Mouse (Mus musculus): Measurements from ENCODE around the gene Ptger1. TPM values are rescaled to one million over a fixed set of nuclear protein-coding genes. Genes with fewer than 3 reads are reported as not detected.

Ptger1 gene
- polyA plus RNA-seq, 1 experiment from 2014 or later, result 0.96 TPM

DNA sequence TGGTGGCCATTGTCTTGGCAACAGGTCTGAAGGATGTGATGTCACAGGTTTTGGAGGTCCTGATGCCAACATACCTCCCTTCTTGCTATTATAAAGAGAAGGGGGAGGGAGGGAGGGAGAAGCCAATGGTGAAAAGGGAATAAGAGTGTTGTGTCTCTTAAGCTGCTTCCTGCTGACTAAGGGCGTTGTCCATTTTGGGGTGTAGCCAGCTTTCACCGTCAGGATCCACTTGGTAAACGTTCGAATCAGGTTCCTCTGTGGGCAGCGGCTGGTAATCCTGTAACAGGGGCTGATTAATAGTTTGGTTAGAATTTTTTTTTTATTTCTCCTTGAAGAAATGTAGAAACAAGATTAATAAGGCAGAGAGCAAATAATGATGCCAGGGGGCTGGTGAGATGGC, 26.8 kb upstream of the Ptger1 start:
- no peak overlapping the region for H3K9ac ChIP-seq
- no peaks in the 10 kb centered on the region for H3K36me3 ChIP-seq (replicated peaks)
- peaks cover 4% of the 10 kb centered on the region; the same call in 1 of the 2 replicates for H3K27me3 ChIP-seq
- H3K4me2 ChIP-seq, result no peak overlapping the region
- H3K4me1 ChIP-seq, result no peaks in the 10 kb centered on the region
- WGBS, result 74% methylated on average over 5 of the region's 5 CpGs
- no peak overlapping the region for H3K4me3 ChIP-seq (replicated peaks)
- ATAC-seq (ENCODE audit: low FRiP score), result no peak
- peaks cover 5% of the 10 kb centered on the region for H3K9me3 ChIP-seq
- no peak overlapping the region for H3K27ac ChIP-seq

DNA sequence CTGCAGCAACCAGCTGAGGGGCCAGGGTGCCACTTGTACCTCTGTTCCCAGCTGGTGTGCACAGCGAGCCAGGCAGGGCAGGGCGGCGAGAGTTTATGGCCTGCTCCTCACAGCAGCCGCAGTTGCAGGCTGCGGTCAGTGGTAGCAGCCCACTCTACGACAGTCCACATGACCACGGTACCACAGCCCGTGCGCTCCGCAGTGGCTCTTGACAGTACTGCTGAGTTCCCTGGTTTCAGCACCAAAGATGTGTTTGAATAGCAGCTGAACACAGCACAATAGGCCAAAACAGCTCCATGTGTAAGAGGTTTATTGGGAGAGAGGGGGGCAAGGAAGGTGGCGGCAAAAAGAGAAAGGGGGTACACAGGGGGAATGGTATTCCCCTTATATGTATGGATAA, 19.0 kb upstream of the Ptger1 start:
- ATAC-seq (ENCODE audit: low FRiP score), result no peak
- 94% methylated on average over 11 of the region's 11 CpGs for WGBS
- H3K4me2 ChIP-seq, result no peak overlapping the region

DNA sequence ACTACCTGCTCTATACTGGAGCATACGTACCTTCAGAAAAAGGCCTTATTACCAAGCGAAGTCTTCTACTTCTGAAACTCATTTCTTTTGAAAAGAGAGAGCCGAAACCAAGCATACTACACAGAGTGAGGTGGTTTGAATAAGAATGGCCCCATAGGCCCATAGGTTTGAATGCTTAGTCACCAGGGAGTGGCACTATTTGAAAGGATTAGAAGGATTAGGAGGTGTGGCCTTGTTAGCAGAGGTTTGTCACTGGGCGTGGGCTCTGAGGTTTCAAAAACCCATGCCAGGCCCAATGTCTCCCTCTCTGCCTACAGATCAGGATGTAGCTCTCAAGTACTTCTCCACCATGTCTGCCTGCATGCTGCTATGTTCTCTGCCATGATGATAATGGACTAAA, 18.4 kb upstream of the Ptger1 start:
- Histone ChIP-seq H3K9me3 (0 out of 2 replicates have a peak, but pooled peaks cover 2% of the 10 kb centered on the region), H3K36me3 (replicated peaks) (no peaks in the 10 kb centered on the region), H3K4me2 (no peak overlapping the region), H3K9ac (no peak overlapping the region), H3K27me3 (no peaks in the 10 kb centered on the region), H3K4me1 (peaks cover 5% of the 10 kb centered on the region), H3K27ac (no peak overlapping the region), H3K4me3 (replicated peaks) (no peak overlapping the region)
- no peak for ATAC-seq (ENCODE audit: low FRiP score)
- 86% methylated on average over 4 of the region's 4 CpGs for WGBS

More for the DNA sequence above, 19.0 kb upstream of the Ptger1 start:
- Histone ChIP-seq H3K9me3 (0 out of 2 replicates have a peak, but pooled peaks cover 2% of the 10 kb centered on the region), H3K27ac (no peak overlapping the region), H3K36me3 (replicated peaks) (no peaks in the 10 kb centered on the region), H3K9ac (no peak overlapping the region), H3K4me1 (peaks cover 3% of the 10 kb centered on the region; the same call in 1 of the 2 replicates), H3K4me3 (replicated peaks) (no peak overlapping the region), H3K27me3 (no peaks in the 10 kb centered on the region)

DNA sequence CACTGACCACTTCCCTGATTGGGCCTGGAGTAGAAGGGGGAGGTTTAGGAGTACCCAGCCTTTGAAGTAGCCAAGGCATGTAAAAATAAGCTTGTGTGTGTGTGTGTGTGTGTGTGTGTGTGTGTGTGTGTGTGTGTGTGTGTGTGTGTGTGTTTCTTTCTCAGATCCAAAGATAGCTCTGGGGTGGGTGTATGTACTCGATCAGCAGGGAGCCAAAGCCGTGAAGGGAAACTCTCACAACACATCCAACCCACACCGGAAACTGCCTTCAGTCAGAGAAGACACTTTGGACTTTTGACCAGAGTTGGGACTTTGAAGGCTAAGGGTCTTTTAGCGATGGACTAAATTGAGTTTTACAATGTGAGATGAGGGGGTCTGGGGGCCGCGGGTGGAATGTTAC, 16.8 kb upstream of the Ptger1 start:
- Histone ChIP-seq H3K36me3 (replicated peaks) (no peaks in the 10 kb centered on the region), H3K9ac (no peak overlapping the region), H3K4me2 (no peak overlapping the region), H3K4me3 (replicated peaks) (no peak overlapping the region), H3K27ac (no peak overlapping the region), H3K9me3 (0 out of 2 replicates have a peak, but pooled peaks cover 2% of the 10 kb centered on the region), H3K27me3 (no peaks in the 10 kb centered on the region), H3K4me1 (peaks cover 18% of the 10 kb centered on the region)
- ATAC-seq (ENCODE audit: low FRiP score), result no peak
- 92% methylated on average over 6 of the region's 6 CpGs for WGBS

DNA sequence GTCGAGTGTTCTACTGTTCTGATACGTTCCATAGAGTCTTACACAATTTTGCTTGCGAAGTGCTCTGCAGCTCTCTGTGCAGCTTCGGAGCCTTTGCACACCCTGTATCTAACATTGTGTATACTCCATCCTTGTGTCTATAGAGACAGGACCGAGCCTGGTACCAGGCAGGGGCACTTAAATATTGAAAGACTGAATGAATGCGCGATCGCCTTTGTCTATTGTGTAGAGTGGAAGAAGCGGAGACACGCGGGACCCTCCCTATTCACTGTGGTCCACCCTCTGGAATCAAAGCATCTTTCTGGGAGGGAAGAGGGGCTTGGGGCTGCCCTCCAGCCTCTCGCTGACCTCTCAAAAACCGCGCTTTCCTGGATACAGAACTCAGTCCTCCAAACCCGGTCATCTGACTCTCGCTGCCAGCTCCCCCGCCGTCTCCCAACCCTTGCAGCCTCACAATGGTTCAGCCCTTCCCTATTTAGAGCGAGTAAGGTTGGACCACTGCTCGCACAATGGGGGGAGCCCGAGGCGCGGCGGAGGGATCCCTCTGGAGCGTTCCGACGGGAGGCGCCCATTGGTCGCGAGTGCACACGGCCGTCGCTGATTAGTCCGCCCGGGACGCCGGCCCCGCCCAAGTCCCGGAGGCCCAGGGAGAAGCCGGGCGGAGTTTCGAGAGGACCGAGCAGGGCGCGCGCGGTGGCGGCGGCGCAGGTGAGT, 14.3 kb upstream of the Ptger1 start, which contains the start of gene Gipc1:
TSS of gene Gipc1 (plus strand) at position 648 of the 714 bp plus-strand sequence.
- Histone ChIP-seq H3K9me3 (0 out of 2 replicates have a peak, but pooled peaks cover 2% of the 10 kb centered on the region), H3K36me3 (replicated peaks) (peaks cover 15% of the 10 kb centered on the region; the same call in 1 of the 2 replicates), H3K27me3 (no peaks in the 10 kb centered on the region), H3K4me3 (replicated peaks) (peak within 1 kb of the TSS; percentile 90), H3K27ac (peak within 1 kb of the TSS; percentile 87), H3K4me1 (peaks cover 22% of the 10 kb centered on the region), H3K9ac (peak within 1 kb of the TSS; percentile 90), H3K4me2 (peak within 1 kb of the TSS; percentile 96)
- WGBS, result 4% methylated on average over 47 of the region's 50 CpGs
- peak; percentile 98 for ATAC-seq (ENCODE audit: low FRiP score)

DNA sequence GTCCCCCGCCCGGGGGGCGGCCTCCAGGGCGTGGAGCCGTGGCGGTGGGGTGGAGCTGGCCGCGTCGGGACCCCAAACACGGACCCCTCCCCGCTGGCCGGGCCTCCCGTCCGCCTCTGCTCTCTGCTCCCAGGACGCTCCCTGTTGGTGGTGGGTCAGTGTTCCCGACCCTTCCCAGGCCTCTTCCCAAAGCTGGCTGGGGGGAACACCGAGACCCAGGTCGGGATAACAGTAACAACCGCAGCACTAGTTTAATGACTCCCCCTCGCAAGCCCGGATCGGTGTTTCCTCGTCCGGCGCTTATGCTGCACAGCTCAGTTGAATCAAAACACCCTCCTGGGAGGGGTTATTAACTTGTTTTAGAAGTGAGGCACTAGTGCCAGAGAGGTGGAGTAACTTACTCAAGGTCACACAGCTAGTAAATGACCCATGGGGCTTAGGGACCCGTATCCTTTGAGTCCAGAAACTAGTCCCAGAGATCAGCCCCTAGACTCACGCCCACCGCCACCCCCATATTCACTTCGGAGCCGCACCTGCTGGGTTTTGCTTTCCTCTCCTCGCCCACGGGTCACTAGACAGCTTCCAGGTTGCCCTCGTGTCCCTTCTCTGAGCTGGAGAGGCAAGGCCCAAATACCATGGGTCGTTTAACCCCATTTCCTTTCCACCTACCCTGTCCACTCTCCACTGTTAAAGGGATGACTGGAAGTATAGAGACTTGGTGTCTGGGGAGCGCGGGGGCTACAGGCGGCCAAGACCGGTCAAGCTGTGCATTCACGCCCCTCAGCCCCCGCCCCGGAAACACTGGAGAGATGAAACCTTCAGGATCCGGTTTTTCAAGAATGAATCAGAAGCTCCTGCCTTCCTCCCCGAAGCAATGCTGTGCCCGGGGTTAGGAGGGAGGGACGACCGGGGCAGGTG, 13.5 kb upstream of the Ptger1 start:
- 2% methylated on average over 45 of the region's 46 CpGs for WGBS
- no peak for ATAC-seq (ENCODE audit: low FRiP score)
- peaks cover 21% of the 10 kb centered on the region for H3K36me3 ChIP-seq (replicated peaks)
- H3K4me2 ChIP-seq, result peak overlapping the region; percentile 96
- H3K27ac ChIP-seq, result peak overlapping the region; percentile 69
- H3K27me3 ChIP-seq, result no peaks in the 10 kb centered on the region
- H3K4me3 ChIP-seq (replicated peaks), result peak overlapping the region; percentile 90
- H3K9ac ChIP-seq, result peak overlapping the region; percentile 90
- H3K4me1 ChIP-seq, result peaks cover 22% of the 10 kb centered on the region
- 0 out of 2 replicates have a peak, but pooled peaks cover 2% of the 10 kb centered on the region for H3K9me3 ChIP-seq

DNA sequence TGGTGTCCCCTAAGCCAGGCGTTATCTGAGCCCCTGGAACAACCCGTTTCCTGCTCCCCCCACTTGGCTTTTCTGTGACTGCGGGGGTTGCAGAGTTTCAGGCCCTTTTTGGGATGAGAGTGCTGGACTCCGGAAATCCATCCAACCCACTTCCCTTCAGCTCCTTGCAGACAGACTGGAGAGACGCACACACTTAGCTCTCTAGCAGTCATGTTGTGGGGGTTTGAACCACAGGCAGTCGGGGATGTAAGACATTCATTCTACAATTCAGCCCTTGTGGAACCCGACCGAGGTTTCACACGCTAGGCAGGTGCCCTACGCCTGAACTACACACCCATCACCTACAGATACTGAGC, 12.8 kb upstream of the Ptger1 start:
- Histone ChIP-seq H3K9me3 (no peaks in the 10 kb centered on the region), H3K4me1 (peaks cover 24% of the 10 kb centered on the region), H3K4me3 (replicated peaks) (peak overlapping the region; percentile 90), H3K36me3 (replicated peaks) (peaks cover 22% of the 10 kb centered on the region), H3K9ac (peak overlapping the region; percentile 90), H3K27me3 (no peaks in the 10 kb centered on the region), H3K4me2 (peak overlapping the region; percentile 96), H3K27ac (peak overlapping the region; percentile 63; the same call in 1 of the 2 replicates)
- no peak for ATAC-seq (ENCODE audit: low FRiP score)
- WGBS, result 41% methylated on average over 10 of the region's 10 CpGs

DNA sequence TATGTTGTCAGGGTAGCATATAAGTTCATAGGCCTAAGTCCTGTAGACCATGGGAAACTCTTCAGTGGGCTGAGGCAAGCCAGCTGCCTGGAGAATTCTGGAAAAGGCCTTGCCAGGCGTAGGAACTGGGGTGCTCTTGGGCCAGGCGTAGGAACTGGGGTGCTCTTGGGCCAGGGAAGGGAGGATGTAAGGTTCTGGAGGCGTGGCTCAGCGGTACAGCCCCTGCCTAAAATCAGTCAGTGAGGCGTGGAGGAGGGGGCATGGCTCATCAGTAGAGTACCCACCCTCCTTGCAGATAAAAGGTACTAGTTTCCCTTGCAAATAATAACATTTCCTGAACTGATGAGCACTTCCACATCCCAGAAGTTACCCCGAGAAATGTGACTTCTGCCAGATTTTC, 11.8 kb upstream of the Ptger1 start:
- peaks cover 26% of the 10 kb centered on the region for H3K4me1 ChIP-seq
- H3K4me3 ChIP-seq (replicated peaks), result no peak overlapping the region
- no peak for ATAC-seq (ENCODE audit: low FRiP score)
- H3K36me3 ChIP-seq (replicated peaks), result peaks cover 22% of the 10 kb centered on the region
- no peak overlapping the region for H3K9ac ChIP-seq
- 97% methylated on average over 6 of the region's 6 CpGs for WGBS
- no peaks in the 10 kb centered on the region for H3K27me3 ChIP-seq
- H3K4me2 ChIP-seq, result no peak overlapping the region
- no peak overlapping the region for H3K27ac ChIP-seq
- no peaks in the 10 kb centered on the region for H3K9me3 ChIP-seq

DNA sequence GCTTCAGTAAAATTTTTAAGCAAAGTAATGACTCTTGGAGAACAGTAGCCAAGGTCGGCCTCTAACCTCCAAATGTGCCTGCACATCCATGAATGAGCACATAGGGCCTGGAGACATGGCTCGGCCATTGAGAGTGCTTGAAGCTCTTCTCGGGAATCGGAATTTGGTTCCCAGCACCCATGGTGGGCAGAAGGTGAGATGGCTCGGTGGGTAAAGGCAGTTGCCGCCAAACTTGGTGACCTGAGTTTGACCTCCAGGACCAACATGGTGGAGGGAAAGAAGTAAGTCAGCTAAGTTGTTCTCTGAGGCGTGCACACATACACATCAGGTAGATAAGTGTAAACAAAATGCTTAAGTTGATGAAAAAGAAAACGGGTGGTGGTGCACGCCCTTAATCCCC, 10.4 kb upstream of the Ptger1 start:
- Histone ChIP-seq H3K36me3 (replicated peaks) (peaks cover 22% of the 10 kb centered on the region), H3K27me3 (no peaks in the 10 kb centered on the region), H3K4me3 (replicated peaks) (no peak overlapping the region), H3K27ac (no peak overlapping the region), H3K9me3 (no peaks in the 10 kb centered on the region), H3K9ac (no peak overlapping the region), H3K4me2 (no peak overlapping the region), H3K4me1 (peaks cover 39% of the 10 kb centered on the region)
- WGBS, result 92% methylated on average over 9 of the region's 9 CpGs
- no peak for ATAC-seq (ENCODE audit: low FRiP score)

DNA sequence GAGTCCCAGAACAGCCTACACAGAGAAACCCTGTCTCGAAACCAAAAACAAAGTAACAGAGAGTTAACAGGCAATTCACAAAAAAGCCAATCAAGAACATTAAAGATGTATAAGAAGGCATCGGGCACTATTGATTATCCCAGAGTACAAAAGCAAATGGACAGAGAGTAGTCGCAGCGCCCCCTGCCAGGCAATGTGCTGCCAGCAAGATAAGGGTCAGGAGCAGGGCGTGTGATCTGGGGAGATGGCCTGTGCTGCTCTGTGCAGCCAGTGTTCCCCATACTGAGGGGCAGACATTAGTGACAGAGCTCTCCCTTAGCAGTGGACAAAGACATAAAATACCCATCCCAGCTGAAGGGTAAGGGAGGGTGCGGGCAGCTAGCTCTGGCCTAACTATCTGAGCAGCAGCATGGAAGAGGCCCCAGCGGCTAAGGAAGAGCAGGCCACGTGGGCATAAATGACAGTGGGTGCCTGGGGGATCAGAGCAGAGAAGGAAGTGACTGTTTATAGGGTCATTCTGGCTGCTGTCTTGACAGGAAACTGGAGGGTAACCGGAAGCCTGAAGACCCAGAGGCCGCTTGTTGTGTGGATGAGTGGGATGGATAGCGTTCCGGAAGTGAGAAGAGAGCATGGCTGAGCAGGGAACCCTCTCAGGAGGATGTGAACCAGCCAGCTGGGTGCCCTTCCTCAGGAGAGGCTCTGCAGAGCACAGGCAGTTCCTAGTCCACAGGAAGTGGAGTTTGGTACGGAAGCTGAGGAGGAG, 9.8 kb upstream of the Ptger1 start:
- Histone ChIP-seq H3K27ac (no peak overlapping the region), H3K4me1 (peaks cover 45% of the 10 kb centered on the region), H3K4me2 (no peak overlapping the region), H3K36me3 (replicated peaks) (peaks cover 22% of the 10 kb centered on the region), H3K9ac (no peak overlapping the region), H3K9me3 (no peaks in the 10 kb centered on the region), H3K27me3 (no peaks in the 10 kb centered on the region), H3K4me3 (replicated peaks) (no peak overlapping the region)
- WGBS, result 81% methylated on average over 13 of the region's 13 CpGs
- ATAC-seq (ENCODE audit: low FRiP score), result no peak

DNA sequence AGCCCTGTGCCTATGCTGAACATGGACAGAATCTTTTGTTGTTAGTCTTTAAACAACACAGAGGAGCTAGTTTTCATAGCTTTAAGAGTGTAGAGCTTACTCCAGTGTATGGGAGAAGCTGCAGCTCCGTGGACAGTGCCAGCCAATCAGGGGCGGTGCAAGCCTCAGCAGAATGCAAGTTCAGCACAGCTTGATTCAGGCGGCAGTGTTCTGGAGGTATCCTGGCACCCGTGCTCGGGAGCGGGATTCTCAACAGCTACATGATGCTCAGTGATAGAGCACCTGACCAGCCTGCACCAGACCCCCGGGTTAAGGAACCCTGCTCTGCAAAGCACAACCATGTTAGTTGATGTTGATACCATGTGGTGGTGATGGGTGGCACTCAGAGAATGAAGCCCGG, 5.9 kb upstream of the Ptger1 start:
- 12% methylated on average over 8 of the region's 8 CpGs for WGBS
- peak overlapping the region; percentile 33; the same call in 1 of the 2 replicates for H3K9ac ChIP-seq
- peaks cover 36% of the 10 kb centered on the region for H3K4me1 ChIP-seq
- 0 out of 2 replicates have a peak overlapping the region, but pooled peaks have one; percentile 0 for H3K27ac ChIP-seq
- peaks cover 36% of the 10 kb centered on the region for H3K36me3 ChIP-seq (replicated peaks)
- H3K9me3 ChIP-seq, result no peaks in the 10 kb centered on the region
- peak overlapping the region; percentile 29 for H3K4me2 ChIP-seq
- peak; percentile 24; the same call in 1 of the 2 replicates for ATAC-seq (ENCODE audit: low FRiP score)
- H3K4me3 ChIP-seq (replicated peaks), result no peak overlapping the region
- H3K27me3 ChIP-seq, result no peaks in the 10 kb centered on the region

All from forebrain, embryonic 12.5 days (tissue).